Mouse (Mus musculus): Measurements from ENCODE around the gene Ide.

- TF ChIP-seq POLR2A (IDR thresholded peaks at IDR 0.05; ENCODE audit: extremely low read depth, insufficient read depth, low read length) (no peak), CTCF (IDR thresholded peaks at IDR 0.05; ENCODE audit: low read depth, low read length) (no peak)
Measured at GRCm38 (mm10) chr19:37343899-37344298, 6.2 kb upstream of the Ide start.
